Mouse (Mus musculus): ENCODE measurements at regions not wholly inside any gene's neighbourhood (a gene's known extent, or its start where the extent isn't known, plus 50 kb on each side); places are given as distances from the start of the nearest gene placed in this dataset.

DNA sequence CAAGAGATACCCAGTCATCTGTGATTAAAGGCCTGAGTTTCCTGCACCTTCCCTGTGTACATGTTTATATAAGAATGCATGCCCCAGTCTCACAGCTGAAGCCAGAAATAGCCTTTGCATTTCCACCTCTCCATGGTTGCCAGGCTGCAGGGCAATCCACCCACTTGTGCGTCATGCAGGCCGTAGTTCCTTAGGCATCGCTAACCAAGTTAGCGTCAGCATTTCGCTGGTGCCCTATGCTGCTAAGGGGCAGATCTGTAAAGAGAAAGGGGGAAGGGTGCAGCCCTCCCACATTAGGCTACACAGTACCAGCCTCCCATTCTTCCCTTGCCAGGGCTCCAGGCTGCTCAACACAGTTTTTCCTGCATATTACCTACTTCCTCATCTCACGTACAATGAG, 155.6 kb upstream of the Actbl2 start:
- no peak for ATAC-seq (replicated peaks)
- Histone ChIP-seq H3K9ac (replicated peaks) (no peak overlapping the region), H3K27ac (replicated peaks) (no peak overlapping the region), H3K36me3 (no peaks in the 10 kb centered on the region), H3K4me2 (replicated peaks) (no peak overlapping the region), H3K9me3 (no peaks in the 10 kb centered on the region), H3K4me1 (no peaks in the 10 kb centered on the region), H3K27me3 (no peaks in the 10 kb centered on the region), H3K4me3 (no peak overlapping the region)
- 76% methylated on average over 6 of the region's 6 CpGs for WGBS

DNA sequence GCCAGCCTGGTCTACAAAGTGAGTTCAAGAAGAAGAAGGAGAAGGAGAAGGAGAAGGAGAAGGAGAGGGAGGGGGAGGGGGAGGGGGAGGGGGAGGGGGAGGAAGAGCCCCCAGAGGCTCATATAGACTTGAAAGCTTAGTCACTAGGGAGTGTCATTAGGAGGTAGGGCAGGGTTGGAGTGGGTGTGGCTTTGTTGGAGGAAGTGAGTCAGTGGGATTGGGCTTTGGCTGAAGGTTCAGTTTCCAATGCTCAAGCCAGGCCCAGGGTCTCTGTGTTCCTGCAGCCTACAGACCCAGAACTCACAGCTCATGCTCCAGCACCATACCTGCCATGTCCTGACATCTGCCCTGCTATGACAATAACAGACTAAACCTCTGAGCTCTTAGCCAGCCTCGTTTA, 154.4 kb upstream of the Actbl2 start:
- H3K36me3 ChIP-seq = no peaks in the 10 kb centered on the region
- no peak overlapping the region for H3K4me2 ChIP-seq (replicated peaks)
- WGBS = 81% methylated on average over 1 of the region's 1 CpGs
- ATAC-seq (replicated peaks) = no peak
- no peaks in the 10 kb centered on the region for H3K4me1 ChIP-seq
- H3K27ac ChIP-seq (replicated peaks) = no peak overlapping the region
- H3K4me3 ChIP-seq = no peak overlapping the region
- no peak overlapping the region for H3K9ac ChIP-seq (replicated peaks)
- H3K27me3 ChIP-seq = no peaks in the 10 kb centered on the region
- H3K9me3 ChIP-seq = no peaks in the 10 kb centered on the region

DNA sequence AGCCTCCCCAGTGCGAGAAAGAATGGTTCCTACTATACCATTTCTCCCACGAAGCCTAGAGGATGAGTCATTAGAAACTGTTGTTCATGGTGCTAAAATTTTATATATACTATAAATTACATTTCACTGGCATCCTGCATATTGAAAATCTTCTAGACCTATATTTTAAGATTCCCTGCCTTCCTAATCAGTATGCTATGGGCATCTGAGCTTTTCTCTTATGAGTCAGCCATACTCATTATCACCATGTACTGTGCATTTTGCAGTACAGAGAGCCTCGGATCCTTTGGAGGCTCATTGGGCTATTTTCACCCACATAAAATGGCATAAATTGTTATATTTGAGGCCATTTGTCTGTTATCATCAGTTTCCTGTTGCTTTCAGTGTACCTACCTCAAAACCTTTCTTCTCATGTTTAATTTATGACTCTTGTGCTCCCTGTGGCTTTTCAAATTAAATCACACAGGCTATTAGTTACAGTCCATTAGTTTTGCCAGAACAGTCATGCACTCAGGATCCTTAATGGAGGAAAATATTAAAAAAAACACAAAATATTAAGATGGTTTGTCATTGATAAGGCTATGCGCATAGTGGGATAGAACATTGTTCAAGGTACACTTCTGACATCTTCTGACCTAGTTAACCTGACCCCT, 150.1 kb upstream of the Actbl2 start:
- H3K4me3 ChIP-seq = no peak overlapping the region
- H3K4me1 ChIP-seq = no peaks in the 10 kb centered on the region
- H3K9ac ChIP-seq (replicated peaks) = no peak overlapping the region
- 81% methylated on average over 4 of the region's 4 CpGs for WGBS
- no peak overlapping the region for H3K4me2 ChIP-seq (replicated peaks)
- H3K27ac ChIP-seq (replicated peaks) = no peak overlapping the region
- no peaks in the 10 kb centered on the region for H3K9me3 ChIP-seq
- no peaks in the 10 kb centered on the region for H3K27me3 ChIP-seq
- ATAC-seq (replicated peaks) = no peak
- H3K36me3 ChIP-seq = no peaks in the 10 kb centered on the region

DNA sequence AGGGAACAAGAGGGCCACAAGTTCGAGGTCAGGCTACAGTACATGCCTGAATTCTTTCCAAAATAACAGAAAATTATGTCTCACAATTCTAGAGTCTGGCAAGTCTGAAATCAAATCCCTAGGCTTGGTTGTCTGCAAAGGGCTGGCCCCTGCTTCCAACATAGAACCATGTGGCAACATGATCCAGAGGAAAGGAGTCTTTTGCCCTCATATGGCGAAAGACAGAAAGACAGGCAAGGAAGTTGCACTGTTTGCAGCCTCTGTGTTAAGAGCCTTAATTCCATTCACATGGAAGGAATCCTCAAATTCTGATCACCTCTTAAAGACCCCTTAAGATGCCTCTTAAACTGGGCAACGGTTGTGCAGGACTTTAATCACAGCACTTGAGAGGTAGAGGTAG, 123.7 kb upstream of the Actbl2 start:
- Histone ChIP-seq H3K4me1 (no peaks in the 10 kb centered on the region), H3K4me2 (replicated peaks) (no peak overlapping the region), H3K9me3 (no peaks in the 10 kb centered on the region), H3K9ac (replicated peaks) (no peak overlapping the region), H3K27me3 (no peaks in the 10 kb centered on the region), H3K27ac (replicated peaks) (no peak overlapping the region), H3K36me3 (no peaks in the 10 kb centered on the region), H3K4me3 (no peak overlapping the region)
- WGBS = 75% methylated on average over 3 of the region's 3 CpGs
- ATAC-seq (replicated peaks) = no peak

DNA sequence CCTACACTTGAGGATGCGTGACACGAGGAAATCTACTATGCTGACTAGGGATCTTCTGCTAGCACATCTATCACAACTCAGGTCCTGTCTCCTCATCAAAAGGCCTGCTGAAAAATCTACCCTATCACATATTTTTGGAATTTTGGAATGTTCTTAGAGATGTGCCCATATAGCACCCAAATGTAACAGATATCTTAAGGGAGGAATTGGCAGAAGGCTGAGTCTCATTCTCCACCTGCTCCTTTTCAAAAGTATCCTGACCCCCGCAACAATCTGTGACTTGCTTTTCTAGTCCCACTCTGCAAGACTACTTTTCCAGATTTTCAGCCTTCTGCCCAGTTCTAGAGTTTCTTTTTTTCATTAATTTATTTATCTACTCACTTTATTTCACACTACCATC, 118.4 kb upstream of the Actbl2 start:
- H3K36me3 ChIP-seq = no peaks in the 10 kb centered on the region
- H3K4me1 ChIP-seq = no peaks in the 10 kb centered on the region
- WGBS = 96% methylated on average over 3 of the region's 3 CpGs
- no peaks in the 10 kb centered on the region for H3K9me3 ChIP-seq
- no peak for ATAC-seq (replicated peaks)
- no peaks in the 10 kb centered on the region for H3K27me3 ChIP-seq
- no peak overlapping the region for H3K4me3 ChIP-seq
- H3K9ac ChIP-seq (replicated peaks) = no peak overlapping the region
- H3K27ac ChIP-seq (replicated peaks) = no peak overlapping the region
- no peak overlapping the region for H3K4me2 ChIP-seq (replicated peaks)

DNA sequence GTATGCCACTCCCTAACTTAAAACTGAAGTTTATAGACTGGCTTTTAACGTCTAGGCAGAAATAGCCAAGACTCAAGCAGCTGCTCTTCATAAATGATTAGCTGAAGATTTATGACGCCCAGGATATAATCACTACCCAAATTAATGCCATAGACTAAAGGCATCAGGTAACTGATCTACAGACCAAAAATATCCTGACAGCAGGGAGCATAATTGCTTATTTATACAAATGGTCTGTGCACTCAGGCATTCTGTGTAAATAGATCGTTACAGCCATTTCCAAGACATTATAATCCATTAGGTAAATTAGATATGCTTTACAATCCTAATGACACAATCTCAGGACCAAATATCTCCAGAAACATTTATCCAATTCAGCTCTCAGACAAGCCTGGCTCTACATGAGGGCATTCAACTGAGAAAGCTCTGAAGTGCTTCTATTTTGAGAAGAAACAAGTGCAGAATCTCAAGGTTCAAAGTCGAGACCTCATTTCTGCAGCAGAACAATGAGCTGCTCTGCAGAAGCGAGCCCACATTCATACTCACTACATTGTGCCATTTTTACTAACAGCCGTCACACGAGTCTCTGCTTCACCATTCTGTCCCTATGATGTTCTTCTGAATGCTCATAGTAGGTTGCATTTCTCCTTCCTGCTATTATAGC, 111.9 kb upstream of the Actbl2 start:
- ATAC-seq (replicated peaks) = no peak

DNA sequence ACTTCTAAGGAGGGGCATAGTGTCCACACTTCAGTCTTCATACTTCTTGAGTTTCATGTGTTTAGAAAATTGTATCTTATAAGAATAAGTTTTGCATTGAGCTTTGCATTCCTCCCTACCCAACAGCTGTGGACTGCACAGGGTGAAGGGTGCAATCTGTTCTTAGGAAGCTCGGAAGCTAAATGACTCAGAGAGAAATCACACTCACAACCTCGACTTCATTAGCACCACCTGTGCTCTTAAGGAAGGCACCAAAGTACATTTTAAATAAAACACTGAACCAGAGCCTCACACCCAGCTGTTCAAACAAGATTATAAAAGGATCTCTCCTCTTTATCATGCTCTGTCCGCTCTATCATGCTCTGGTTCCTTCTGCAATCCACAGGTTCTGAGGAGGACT, 110.1 kb upstream of the Actbl2 start:
- Histone ChIP-seq H3K36me3 (no peaks in the 10 kb centered on the region), H3K27me3 (no peaks in the 10 kb centered on the region), H3K9me3 (no peaks in the 10 kb centered on the region), H3K9ac (replicated peaks) (no peak overlapping the region), H3K4me2 (replicated peaks) (no peak overlapping the region), H3K4me1 (no peaks in the 10 kb centered on the region), H3K27ac (replicated peaks) (no peak overlapping the region), H3K4me3 (no peak overlapping the region)
- 91% methylated on average over 3 of the region's 3 CpGs for WGBS
- ATAC-seq (replicated peaks) = no peak

More for the DNA sequence above, 111.9 kb upstream of the Actbl2 start:
- Histone ChIP-seq H3K27me3 (no peaks in the 10 kb centered on the region), H3K4me1 (no peaks in the 10 kb centered on the region), H3K9me3 (no peaks in the 10 kb centered on the region), H3K4me2 (replicated peaks) (no peak overlapping the region), H3K36me3 (no peaks in the 10 kb centered on the region), H3K4me3 (no peak overlapping the region), H3K9ac (replicated peaks) (no peak overlapping the region), H3K27ac (replicated peaks) (no peak overlapping the region)
- 22% methylated on average over 7 of the region's 7 CpGs for WGBS

DNA sequence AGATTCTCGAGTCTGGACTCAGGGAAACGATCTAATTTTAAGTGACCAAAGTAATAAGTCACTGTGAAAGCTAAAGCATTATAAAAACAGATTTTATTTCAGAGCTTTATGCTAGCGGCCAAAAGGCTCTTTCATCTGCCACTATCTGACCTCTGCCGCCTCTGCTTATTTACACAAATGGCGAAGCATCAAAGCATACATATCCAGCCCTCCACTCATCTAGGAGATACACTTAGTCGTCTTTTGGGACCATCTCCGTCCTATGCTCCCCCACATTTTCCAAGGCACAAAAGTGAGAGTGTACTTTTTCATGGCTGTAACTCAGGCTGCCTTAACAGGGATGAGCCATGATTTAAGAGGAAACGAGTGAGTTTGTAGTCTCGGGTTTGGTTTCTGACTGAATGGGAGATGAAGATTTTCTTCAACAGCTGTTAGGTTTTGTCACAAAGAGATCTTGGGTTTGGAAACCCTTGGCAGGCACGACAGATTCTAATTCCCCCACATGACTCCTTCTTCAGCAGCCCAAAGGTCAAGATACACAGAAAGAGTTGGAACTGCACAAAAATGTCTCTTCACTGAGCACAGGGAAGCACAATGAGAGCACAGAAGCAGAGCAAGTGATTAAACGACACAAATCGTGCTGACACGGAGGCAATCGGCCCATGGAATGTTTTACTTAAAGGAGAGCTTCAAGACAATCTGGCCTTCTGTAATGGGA, 96.7 kb upstream of the Actbl2 start:
- H3K9me3 ChIP-seq = no peaks in the 10 kb centered on the region
- H3K27ac ChIP-seq (replicated peaks) = no peak overlapping the region
- no peak overlapping the region for H3K4me2 ChIP-seq (replicated peaks)
- no peaks in the 10 kb centered on the region for H3K4me1 ChIP-seq
- no peaks in the 10 kb centered on the region for H3K36me3 ChIP-seq
- 85% methylated on average over 14 of the region's 14 CpGs for WGBS
- no peak overlapping the region for H3K4me3 ChIP-seq
- H3K27me3 ChIP-seq = no peaks in the 10 kb centered on the region
- ATAC-seq (replicated peaks) = no peak
- H3K9ac ChIP-seq (replicated peaks) = no peak overlapping the region

DNA sequence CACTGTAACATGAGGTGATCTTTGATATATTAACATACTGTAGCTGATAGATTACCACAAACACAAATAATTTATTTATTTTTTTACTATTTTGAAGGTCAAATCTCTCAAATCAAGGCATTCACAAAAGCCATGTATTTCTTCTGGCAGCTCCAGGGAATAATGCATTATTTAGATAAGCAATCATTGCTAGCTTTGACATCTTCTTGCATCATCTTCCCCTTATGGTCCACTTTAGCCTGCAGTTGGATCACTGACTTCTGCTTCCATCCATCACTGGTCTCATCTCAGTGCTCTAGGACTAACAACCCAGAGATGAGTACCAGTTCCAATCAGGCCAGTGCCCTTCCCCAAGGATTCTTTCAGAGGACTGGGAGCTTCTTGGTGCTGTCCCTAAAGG, 95.3 kb upstream of the Actbl2 start:
- Histone ChIP-seq H3K9ac (replicated peaks) (no peak overlapping the region), H3K4me3 (no peak overlapping the region), H3K27me3 (no peaks in the 10 kb centered on the region), H3K27ac (replicated peaks) (no peak overlapping the region), H3K36me3 (no peaks in the 10 kb centered on the region), H3K4me2 (replicated peaks) (no peak overlapping the region), H3K4me1 (no peaks in the 10 kb centered on the region), H3K9me3 (no peaks in the 10 kb centered on the region)
- no peak for ATAC-seq (replicated peaks)

DNA sequence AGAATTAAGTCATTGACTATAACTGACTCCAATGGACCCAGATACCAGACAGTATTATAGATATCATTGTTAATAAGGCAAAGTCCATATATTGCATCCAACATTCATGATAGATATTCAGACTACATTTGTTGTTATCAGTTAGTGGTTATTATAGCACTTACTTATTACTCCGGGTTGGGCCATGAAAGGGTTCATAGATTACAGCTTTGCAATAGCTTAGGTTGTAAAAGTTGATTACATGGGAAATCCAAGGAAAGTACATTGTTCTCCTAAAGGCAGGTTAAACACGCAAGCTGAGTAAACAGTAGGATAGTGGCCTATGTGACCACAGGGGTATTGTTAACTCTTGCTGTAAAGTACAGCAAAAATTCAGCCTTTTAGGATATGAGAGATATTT, 89.3 kb upstream of the Actbl2 start:
- H3K9me3 ChIP-seq = no peaks in the 10 kb centered on the region
- H3K4me3 ChIP-seq = no peak overlapping the region
- H3K4me2 ChIP-seq (replicated peaks) = no peak overlapping the region
- no peak overlapping the region for H3K27ac ChIP-seq (replicated peaks)
- no peaks in the 10 kb centered on the region for H3K36me3 ChIP-seq
- 89% methylated on average over 2 of the region's 2 CpGs for WGBS
- ATAC-seq (replicated peaks) = no peak
- H3K4me1 ChIP-seq = no peaks in the 10 kb centered on the region
- no peak overlapping the region for H3K9ac ChIP-seq (replicated peaks)
- H3K27me3 ChIP-seq = no peaks in the 10 kb centered on the region

DNA sequence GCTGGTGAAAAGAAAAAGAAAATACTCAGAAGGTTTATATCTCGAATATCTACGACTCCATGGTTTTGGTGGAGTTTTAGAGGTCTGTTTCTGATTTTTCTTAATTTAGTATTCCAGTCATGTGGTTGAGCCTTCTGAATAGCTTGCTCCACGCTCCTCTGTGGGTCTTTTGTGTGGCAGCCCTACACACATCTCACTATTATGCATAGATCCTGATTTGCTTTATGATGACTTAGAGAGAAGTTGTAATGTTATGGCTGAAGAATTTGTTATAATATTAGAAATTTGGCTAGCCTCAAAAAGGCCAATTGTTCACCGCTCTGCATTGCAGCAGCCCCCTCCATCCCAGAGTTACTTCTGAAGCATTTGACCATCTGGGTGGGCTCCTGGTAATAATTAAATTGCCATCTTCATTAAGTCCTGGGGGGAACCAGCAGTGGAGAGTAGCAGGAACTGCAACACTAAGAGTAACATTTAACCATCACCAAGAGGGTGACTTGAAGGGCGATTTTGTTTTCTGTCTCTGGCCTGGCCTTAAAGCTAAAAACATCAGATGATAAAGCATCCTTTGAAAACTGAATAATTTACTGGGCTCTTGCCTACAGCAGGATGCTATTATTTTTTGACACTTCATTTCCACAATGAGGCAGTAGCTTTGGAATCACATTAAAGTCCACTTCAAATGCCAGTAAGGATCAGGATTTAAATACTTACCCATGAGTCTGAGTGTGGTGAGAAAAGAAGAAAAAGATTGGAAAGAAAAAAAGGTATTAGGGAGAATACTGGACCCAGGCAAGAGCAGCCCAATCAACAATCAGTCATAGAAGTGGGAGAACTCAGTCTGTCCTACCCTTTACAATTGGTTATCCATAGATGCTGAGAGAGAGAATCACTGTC, 84.3 kb upstream of the Actbl2 start:
- Histone ChIP-seq H3K36me3 (no peaks in the 10 kb centered on the region), H3K27me3 (no peaks in the 10 kb centered on the region), H3K4me2 (replicated peaks) (no peak overlapping the region), H3K4me1 (no peaks in the 10 kb centered on the region), H3K27ac (replicated peaks) (no peak overlapping the region), H3K9ac (replicated peaks) (no peak overlapping the region), H3K4me3 (no peak overlapping the region), H3K9me3 (no peaks in the 10 kb centered on the region)
- WGBS = 63% methylated on average over 5 of the region's 5 CpGs
- no peak for ATAC-seq (replicated peaks)

DNA sequence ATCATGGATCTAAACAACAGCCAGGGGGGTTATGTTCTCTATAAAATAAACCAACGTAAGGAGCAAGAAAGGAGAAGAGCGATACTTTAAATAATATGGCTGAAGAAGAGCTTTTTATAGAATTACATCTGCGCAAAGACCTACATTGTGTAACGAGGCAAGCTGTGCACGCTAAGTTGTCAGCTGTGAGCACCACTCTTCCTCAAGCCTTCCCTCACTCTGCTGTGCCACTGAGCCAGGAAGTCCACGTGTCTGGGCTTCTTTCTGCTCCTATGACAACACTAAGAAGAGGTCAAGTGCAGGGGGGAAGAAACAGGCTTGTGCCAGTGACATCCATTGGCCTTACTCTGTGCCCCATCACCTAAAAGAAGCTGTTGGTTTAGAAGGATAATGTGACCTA, 75.6 kb upstream of the Actbl2 start:
- no peaks in the 10 kb centered on the region for H3K27me3 ChIP-seq
- H3K9ac ChIP-seq (replicated peaks) = no peak overlapping the region
- H3K4me3 ChIP-seq = no peak overlapping the region
- no peak overlapping the region for H3K4me2 ChIP-seq (replicated peaks)
- H3K36me3 ChIP-seq = no peaks in the 10 kb centered on the region
- no peaks in the 10 kb centered on the region for H3K4me1 ChIP-seq
- H3K27ac ChIP-seq (replicated peaks) = no peak overlapping the region
- ATAC-seq (replicated peaks) = no peak
- H3K9me3 ChIP-seq = no peaks in the 10 kb centered on the region
- 85% methylated on average over 6 of the region's 6 CpGs for WGBS
